Mouse (Mus musculus) bone marrow macrophage, adult 2 months (primary cell): ENCODE measurements at regions not wholly inside any gene's neighbourhood (a gene's known extent, or its start where the extent isn't known, plus 50 kb on each side); places are given as distances from the start of the nearest gene placed in this dataset.

Experiments used
- H3K27ac ChIP-seq: 2 replicates; pipeline ENCODE4 v1.5.1; 2012; ENCODE audit warnings: low read depth, low read length; ENCODE audit not compliant: insufficient read depth
- H3K4me1 ChIP-seq: 2 replicates; pipeline ENCODE4 v1.6.1; 2012; ENCODE audit warnings: low read length; ENCODE audit not compliant: control insufficient read depth, insufficient read depth
- H3K4me3 ChIP-seq: 2 replicates; pipeline ENCODE4 v1.5.1; 2012; ENCODE audit warnings: mild to moderate bottlenecking, low read length, moderate library complexity; ENCODE audit not compliant: insufficient read depth
- CTCF ChIP-seq: IDR thresholded peaks from 2 replicates; pipeline ENCODE4 v1.5.1; 2012; ENCODE audit warnings: low read depth, mild to moderate bottlenecking, low read length, moderate library complexity
- POLR2A ChIP-seq: IDR thresholded peaks from 2 replicates; pipeline ENCODE4 v1.6.1; 2012; ENCODE audit warnings: mild to moderate bottlenecking, low read depth, low read length, borderline replicate concordance

GRCm38 (mm10) chr11:112234492-112235116 is 547.4 kb upstream of the Sox9 start:
- no peak overlapping the region for H3K27ac ChIP-seq
- H3K4me1 ChIP-seq: no peaks in the 10 kb centered on the region
- no peak for TF ChIP-seq CTCF
- TF ChIP-seq POLR2A: no peak
- no peak overlapping the region for H3K4me3 ChIP-seq

- TF ChIP-seq CTCF: no peak
- no peak for TF ChIP-seq POLR2A
- Histone ChIP-seq H3K27ac (no peak overlapping the region), H3K4me1 (no peaks in the 10 kb centered on the region), H3K4me3 (no peak overlapping the region)
Observed at GRCm38 (mm10) chr11:112238960-112239884, 542.8 kb upstream of the Sox9 start.

GRCm38 (mm10) chr11:112252548-112252947 is 529.5 kb upstream of the Sox9 start:
- no peak overlapping the region for H3K27ac ChIP-seq
- H3K4me3 ChIP-seq: no peak overlapping the region
- TF ChIP-seq POLR2A (no peak), CTCF (no peak)
- H3K4me1 ChIP-seq: no peaks in the 10 kb centered on the region

GRCm38 (mm10) chr11:112253061-112253460 is 529.0 kb upstream of the Sox9 start:
- Histone ChIP-seq H3K27ac (no peak overlapping the region), H3K4me3 (no peak overlapping the region), H3K4me1 (no peaks in the 10 kb centered on the region)
- TF ChIP-seq CTCF (no peak), POLR2A (no peak)

GRCm38 (mm10) chr11:112256326-112256725 is 525.7 kb upstream of the Sox9 start:
- Histone ChIP-seq H3K27ac (no peak overlapping the region), H3K4me1 (no peaks in the 10 kb centered on the region), H3K4me3 (no peak overlapping the region)
- TF ChIP-seq CTCF (no peak), POLR2A (no peak)

GRCm38 (mm10) chr11:112264077-112264476 is 517.9 kb upstream of the Sox9 start:
- H3K4me3 ChIP-seq: no peak overlapping the region
- no peaks in the 10 kb centered on the region for H3K4me1 ChIP-seq
- no peak overlapping the region for H3K27ac ChIP-seq
- TF ChIP-seq POLR2A: no peak
- no peak for TF ChIP-seq CTCF

GRCm38 (mm10) chr11:112270911-112271310 is 511.1 kb upstream of the Sox9 start:
- H3K4me3 ChIP-seq: no peak overlapping the region
- TF ChIP-seq CTCF: no peak
- no peak for TF ChIP-seq POLR2A
- no peaks in the 10 kb centered on the region for H3K4me1 ChIP-seq
- H3K27ac ChIP-seq: no peak overlapping the region

- TF ChIP-seq POLR2A (no peak), CTCF (no peak)
- Histone ChIP-seq H3K4me1 (no peaks in the 10 kb centered on the region), H3K4me3 (no peak overlapping the region), H3K27ac (no peak overlapping the region)
Observed at GRCm38 (mm10) chr11:112278566-112278965, 503.5 kb upstream of the Sox9 start.

GRCm38 (mm10) chr11:112282911-112283310 is 499.1 kb upstream of the Sox9 start:
- Histone ChIP-seq H3K4me3 (no peak overlapping the region), H3K27ac (no peak overlapping the region), H3K4me1 (no peaks in the 10 kb centered on the region)
- TF ChIP-seq POLR2A: no peak

- Histone ChIP-seq H3K27ac (no peak overlapping the region), H3K4me1 (no peaks in the 10 kb centered on the region), H3K4me3 (no peak overlapping the region)
- TF ChIP-seq CTCF (no peak), POLR2A (no peak)
Observed at GRCm38 (mm10) chr11:112298901-112299341, 483.1 kb upstream of the Sox9 start.
